14 mouse cellular contexts compared by ENCODE assay signal in the genomic region with DNA sequence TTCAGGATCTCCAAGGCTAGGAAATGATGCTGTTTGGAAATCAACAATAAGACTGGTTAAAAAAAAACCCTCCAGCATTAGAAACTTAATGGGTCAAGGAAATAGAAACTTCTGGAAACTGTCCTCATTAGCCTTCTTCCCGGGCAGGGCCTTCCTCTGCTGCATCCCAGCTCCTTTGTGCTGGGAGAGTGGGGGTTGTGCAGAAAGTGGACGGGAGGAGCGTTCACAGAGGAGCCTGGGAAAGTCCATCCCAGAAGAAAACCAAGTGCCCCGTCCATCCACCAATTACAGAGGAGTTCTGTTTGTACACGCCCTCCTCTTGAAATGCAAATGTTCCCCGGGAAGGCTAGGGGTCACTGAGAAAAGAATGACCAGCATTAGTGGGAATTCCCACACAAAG. TPM values are rescaled to one million over a fixed set of nuclear protein-coding genes. Genes with fewer than 3 reads are reported as not detected.
DNase-seq lines count a peak whose midpoint lies in the region; ATAC-seq and TF ChIP-seq lines count a peak whose summit lies in the region.
"Had no signal": no experiment of that assay in that cellular context is flagged by ENCODE, and none has a peak within 500 bp of the region (broad histone marks: within the 10 kb centered on the region; RNA-seq: fewer than 3 reads in every experiment).

No protein-coding gene starts in this region.

- intact Hi-C loops in heart, postnatal 25 days (cut with DNase I), result loop anchor here (2.0 kb wide), 1 partner anchor 34 kb away; the partner anchor contains the start of gene Efr3b
- intact Hi-C loops in gastrocnemius, postnatal 14 days (cut with DNase I; ENCODE audit: low total_unique reads), result no loop called here

- TF ChIP-seq POLR2A in lung, adult 2 months (IDR thresholded peaks at IDR 0.05; ENCODE audit: borderline replicate concordance, extremely low read depth, low read depth, low read length), result no peak

- no peak for TF ChIP-seq EP300 in heart, postnatal 0 days (IDR thresholded peaks at IDR 0.05; ENCODE audit: low read depth)

- H3K9ac ChIP-seq in lung, embryonic 16.5 days (ENCODE audit: low read length), result no peak overlapping the region
- no peak overlapping the region for H3K9ac ChIP-seq in heart, postnatal 0 days (replicated peaks; ENCODE audit: low read depth, low read length)
- H3K9ac ChIP-seq: heart, embryonic 13.5 days; neural tube, embryonic 12.5 days had no signal

- H3K4me2 ChIP-seq in lung, embryonic 16.5 days (ENCODE audit: low read depth, low read length), result no peak overlapping the region
- no peak overlapping the region for H3K4me2 ChIP-seq in heart, postnatal 0 days (ENCODE audit: low read depth, low read length)
- H3K4me2 ChIP-seq: heart, embryonic 13.5 days; neural tube, embryonic 12.5 days had no signal

- WGBS in lung, embryonic 16.5 days, result 25% methylated on average over 6 of the region's 6 CpGs
- WGBS in lung, adult 2 months, result 29% methylated on average over 6 of the region's 6 CpGs
- WGBS in heart, postnatal 0 days, result 48% methylated on average over 6 of the region's 6 CpGs

- peaks cover 14% of the 10 kb centered on the region for H3K4me1 ChIP-seq in lung, embryonic 16.5 days (replicated peaks; ENCODE audit: control insufficient read depth, insufficient read depth, low read length)
- H3K4me1 ChIP-seq in lung, adult 2 months (ENCODE audit: control insufficient read depth, insufficient read depth, low read length), result peaks cover 10% of the 10 kb centered on the region
- peaks cover 23% of the 10 kb centered on the region for H3K4me1 ChIP-seq in heart, postnatal 0 days (ENCODE audit: control insufficient read depth, insufficient read depth)

- no peaks in the 10 kb centered on the region for H3K27me3 ChIP-seq in lung, embryonic 16.5 days (ENCODE audit: control insufficient read depth, insufficient read depth, low read depth, low read length)
- H3K27me3 ChIP-seq in heart, postnatal 0 days (ENCODE audit: control insufficient read depth, insufficient read depth, low read length), result no peaks in the 10 kb centered on the region
- H3K27me3 ChIP-seq: heart, embryonic 13.5 days; neural tube, embryonic 12.5 days had no signal

- H3K4me3 ChIP-seq in lung, embryonic 16.5 days (ENCODE audit: low read length), result no peak overlapping the region
- no peak overlapping the region for H3K4me3 ChIP-seq in lung, adult 2 months (replicated peaks; ENCODE audit: extremely low read depth, low read depth, low read length)
- H3K4me3 ChIP-seq in heart, postnatal 0 days (ENCODE audit: low read depth, low read length), result no peak overlapping the region
- H3K4me3 ChIP-seq: heart, embryonic 13.5 days; neural tube, embryonic 12.5 days had no signal

- H3K36me3 ChIP-seq in lung, embryonic 16.5 days (ENCODE audit: control insufficient read depth, insufficient read depth, low read length), result no peaks in the 10 kb centered on the region
- no peaks in the 10 kb centered on the region for H3K36me3 ChIP-seq in heart, postnatal 0 days (replicated peaks; ENCODE audit: control insufficient read depth, insufficient read depth, low read length)

- no peaks in the 10 kb centered on the region for H3K9me3 ChIP-seq in lung, embryonic 16.5 days (ENCODE audit: control insufficient read depth, low read length)
- no peaks in the 10 kb centered on the region for H3K9me3 ChIP-seq in heart, postnatal 0 days (replicated peaks; ENCODE audit: control insufficient read depth, low read length)
- H3K9me3 ChIP-seq: heart, embryonic 13.5 days; neural tube, embryonic 12.5 days had no signal

- no peak overlapping the region for H3K27ac ChIP-seq in lung, embryonic 16.5 days (ENCODE audit: low read length)
- H3K27ac ChIP-seq in heart, postnatal 0 days (ENCODE audit: low read depth), result peak overlapping the region; percentile 69
- H3K27ac ChIP-seq: heart, embryonic 13.5 days; neural tube, embryonic 12.5 days had no signal

- TF ChIP-seq CTCF in lung, adult 2 months (IDR thresholded peaks at IDR 0.05; ENCODE audit: insufficient read depth, low read length), result no peak
- no peak for TF ChIP-seq CTCF in heart, postnatal 0 days (IDR thresholded peaks at IDR 0.05; ENCODE audit: low read depth)

- peak; percentile 81 for DNase-seq in heart, adult 8-10 months (ENCODE audit: low spot score)
- DNase-seq in heart, postnatal 25 days (ENCODE audit: low spot score), result no peak
- no peak for DNase-seq in lung, adult 2 months
- DNase-seq in heart, postnatal 0 days (ENCODE audit: low spot score), result no peak
- DNase-seq in lung, postnatal 36 days, result peak; percentile 43
- DNase-seq in gastrocnemius, postnatal 14 days, result no peak
- no peak for DNase-seq in thymus, postnatal 36 days
- DNase-seq: adrenal gland, adult 8-10 months; midbrain, embryonic 14.5 days; right cerebral cortex, adult 18-20 months; thymus, adult 18-20 months had no signal

- 0 out of 2 replicates have a peak, but pooled peaks have one; percentile 24 for ATAC-seq in lung, embryonic 16.5 days (ENCODE audit: low read depth)
- peak; percentile 63 for ATAC-seq in heart, postnatal 0 days (ENCODE audit: insufficient read depth, low read depth)

RNA-seq across cellular contexts. Expression of gene Efr3b, which starts 34.1 kb away (rescaled TPM):
- total RNA-seq in heart, adult 8-10 months (2022), result 1 to 10 TPM; 5.6 to 8.2 (median 7.0) TPM
- total RNA-seq in heart, postnatal 25 days (2021), result 1 to 10 TPM; 7.3 to 7.9 TPM
- polyA plus RNA-seq in lung, embryonic 16.5 days (2015; fragmentation: Nextera tagmentation; extraction: Ambion mirVana), result 3.8 and 3.9 TPM in 2 replicates
- 6.8 TPM in 2 replicates for polyA plus RNA-seq in lung, adult 2 months (2012; rRNA removed)
- total RNA-seq in heart, postnatal 0 days (2014; rRNA removed; ENCODE audit: low replicate concordance), result 6.8 TPM in 2 replicates
- 1.6 TPM in 2 replicates for polyA plus RNA-seq in heart, postnatal 0 days (2015; fragmentation: Nextera tagmentation; extraction: Ambion mirVana)
- 1 to 10 TPM; 3.1 to 4.4 TPM for total RNA-seq in gastrocnemius, postnatal 14 days (2021)

RNA-seq across cellular contexts. Expression of gene Pomc, which starts 49.9 kb away (rescaled TPM):
- under 1 TPM in 3 of 4 experiments, not detected in 1; 0.46 to 0.75 (median 0.56) TPM for total RNA-seq in heart, adult 8-10 months (2022)
- under 1 TPM in 1 of 2 experiments, not detected in 1; 0.26 TPM for total RNA-seq in heart, postnatal 25 days (2021)
- polyA plus RNA-seq in lung, embryonic 16.5 days (2015; fragmentation: Nextera tagmentation; extraction: Ambion mirVana), result 2.6 and 3.1 TPM in 2 replicates
- polyA plus RNA-seq in lung, adult 2 months (2012; rRNA removed), result 0.44 and 0.73 TPM in 2 replicates
- total RNA-seq in heart, postnatal 0 days (2014; rRNA removed; ENCODE audit: low replicate concordance), result not detected in 2 replicates
- 1.2 and 1.8 TPM in 2 replicates for polyA plus RNA-seq in heart, postnatal 0 days (2015; fragmentation: Nextera tagmentation; extraction: Ambion mirVana)
- under 1 TPM; 0.29 to 0.31 TPM for total RNA-seq in gastrocnemius, postnatal 14 days (2021)

Comparison
In these comparisons a context has a peak if more than half of its experiments do, and no peak if none do; other contexts are left out.
1. DNase-seq: peak in heart, adult 8-10 months (single experiment) and lung, postnatal 36 days (single experiment); none in heart, postnatal 25 days (single experiment), lung, adult 2 months (single experiment), heart, postnatal 0 days (single experiment), gastrocnemius, postnatal 14 days (single experiment) and thymus, postnatal 36 days (0 of 2).